Mouse (Mus musculus) kidney, embryonic 15.5 days (tissue): ENCODE results near the gene Tesk2. TPM values are rescaled to one million over a fixed set of nuclear protein-coding genes. Genes with fewer than 3 reads are reported as not detected.

Experiments
- ATAC-seq: fragments of 200-750 bp; cut with Nextera tagmentation; replicated peaks from 2 replicates; pipeline ENCODE4 v1.8.0; 2017; ENCODE audit warnings: moderate TSS enrichment; ENCODE audit not compliant: low FRiP score
- H3K27ac ChIP-seq: fragments of 300-500 bp; sonication (generic); 2 replicates; pipeline ENCODE4 v1.5.1; 2015; ENCODE audit warnings: mild to moderate bottlenecking, inconsistent platforms
- H3K27me3 ChIP-seq: fragments of 300-500 bp; sonication (generic); 2 replicates; pipeline ENCODE4 v1.6.1; 2015; ENCODE audit warnings: inconsistent platforms
- H3K36me3 ChIP-seq: fragments of 300-500 bp; sonication (generic); 2 replicates; pipeline ENCODE4 v1.6.1; 2015; ENCODE audit warnings: inconsistent platforms
- H3K4me1 ChIP-seq: fragments of 300-500 bp; sonication (generic); 2 replicates; pipeline ENCODE4 v1.6.1; 2015; ENCODE audit warnings: inconsistent platforms
- H3K4me2 ChIP-seq: fragments of 300-500 bp; sonication (generic); 2 replicates; pipeline ENCODE4 v1.6.1; 2015; ENCODE audit warnings: moderate library complexity, mild to moderate bottlenecking, inconsistent platforms
- H3K4me3 ChIP-seq: fragments of 300-500 bp; sonication (generic); replicated peaks from 2 replicates; pipeline ENCODE4 v1.5.1; 2015; ENCODE audit warnings: mild to moderate bottlenecking, inconsistent platforms
- H3K9ac ChIP-seq: fragments of 300-500 bp; sonication (generic); 2 replicates; pipeline ENCODE4 v1.6.1; 2015; ENCODE audit warnings: mild to moderate bottlenecking, inconsistent platforms
- H3K9me3 ChIP-seq: fragments of 300-500 bp; sonication (generic); replicated peaks from 2 replicates; pipeline ENCODE4 v1.6.1; 2016; ENCODE audit warnings: inconsistent platforms
- WGBS: fragments of 180-500 bp; shearing (Covaris S2); methylation state at CpG from one replicate; pipeline ENCODE4 v1.1.7; 2015; ENCODE audit warnings: mixed read lengths; 5-methylcytosine and 5-hydroxymethylcytosine counted together
- polyA plus RNA-seq: library from polyadenylated mRNA; unstranded; fragments of >200 nt; fragmentation: Nextera tagmentation; extraction: Ambion mirVana; gene quantifications from 2 replicates; pipeline ENCODE4 v1.2.1, GENCODE M21; 2015

Tesk2 gene
- polyA plus RNA-seq, 1 experiment from 2014 or later: 7.6 TPM

DNA sequence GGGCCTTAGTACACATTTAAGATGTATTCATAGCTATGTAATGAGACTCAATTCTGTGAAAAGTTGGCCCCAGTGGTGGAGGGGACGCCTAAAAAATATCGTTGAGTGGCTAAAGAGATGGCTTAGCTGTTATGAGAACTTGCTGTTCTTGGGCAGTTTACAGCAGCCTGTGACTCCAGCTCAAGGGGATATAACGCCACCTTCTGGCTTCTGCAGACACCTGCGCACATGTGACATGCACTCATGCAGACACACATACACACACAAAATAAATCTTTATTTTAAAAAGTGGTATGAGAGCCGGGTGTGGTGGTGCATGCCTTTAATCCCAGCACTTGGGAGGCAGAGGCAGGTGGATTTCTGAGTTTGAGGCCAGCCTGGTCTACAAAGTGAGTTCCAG, 55.6 kb downstream of the Tesk2 start:
- no peak for ATAC-seq
- WGBS: 93% methylated on average over 5 of the region's 5 CpGs
- H3K4me2 ChIP-seq: no peak overlapping the region
- no peaks in the 10 kb centered on the region for H3K9me3 ChIP-seq
- H3K27ac ChIP-seq: no peak overlapping the region
- H3K36me3 ChIP-seq: no peaks in the 10 kb centered on the region
- no peak overlapping the region for H3K4me3 ChIP-seq
- H3K27me3 ChIP-seq: no peaks in the 10 kb centered on the region
- no peak overlapping the region for H3K9ac ChIP-seq
- no peaks in the 10 kb centered on the region for H3K4me1 ChIP-seq

- no peaks in the 10 kb centered on the region for H3K36me3 ChIP-seq
- 87% methylated on average over 3 of the region's 3 CpGs for WGBS
- no peak overlapping the region for H3K9ac ChIP-seq
- ATAC-seq: no peak
- H3K4me1 ChIP-seq: no peaks in the 10 kb centered on the region
- H3K9me3 ChIP-seq: no peaks in the 10 kb centered on the region
- no peak overlapping the region for H3K27ac ChIP-seq
- no peak overlapping the region for H3K4me3 ChIP-seq
- H3K4me2 ChIP-seq: no peak overlapping the region
- no peaks in the 10 kb centered on the region for H3K27me3 ChIP-seq
Measured at GRCm38 (mm10) chr4:116777079-116777478, 56.3 kb downstream of the Tesk2 start.

- H3K4me1 ChIP-seq: no peaks in the 10 kb centered on the region
- no peaks in the 10 kb centered on the region for H3K27me3 ChIP-seq
- 66% methylated on average over 2 of the region's 2 CpGs for WGBS
- H3K36me3 ChIP-seq: no peaks in the 10 kb centered on the region
- H3K9me3 ChIP-seq: no peaks in the 10 kb centered on the region
- no peak overlapping the region for H3K4me2 ChIP-seq
- no peak overlapping the region for H3K4me3 ChIP-seq
- ATAC-seq: no peak
- H3K27ac ChIP-seq: no peak overlapping the region
- no peak overlapping the region for H3K9ac ChIP-seq
Measured at GRCm38 (mm10) chr4:116780541-116780940, 59.8 kb downstream of the Tesk2 start.

- WGBS: 31% methylated on average over 2 of the region's 2 CpGs
Measured at GRCm38 (mm10) chr4:116781366-116781765, 60.6 kb downstream of the Tesk2 start.

GRCm38 (mm10) chr4:116782171-116782570, 61.4 kb downstream of the Tesk2 start:
- H3K4me3 ChIP-seq: no peak overlapping the region
- 26% methylated on average over 8 of the region's 8 CpGs for WGBS
- ATAC-seq: no peak
- no peaks in the 10 kb centered on the region for H3K36me3 ChIP-seq
- no peaks in the 10 kb centered on the region for H3K9me3 ChIP-seq
- H3K27me3 ChIP-seq: no peaks in the 10 kb centered on the region
- H3K9ac ChIP-seq: no peak overlapping the region
- H3K27ac ChIP-seq: no peak overlapping the region
- H3K4me2 ChIP-seq: no peak overlapping the region
- no peaks in the 10 kb centered on the region for H3K4me1 ChIP-seq

More at GRCm38 (mm10) chr4:116781366-116781765, 60.6 kb downstream of the Tesk2 start:
- no peak overlapping the region for H3K27ac ChIP-seq
- H3K36me3 ChIP-seq: no peaks in the 10 kb centered on the region
- ATAC-seq: no peak
- no peaks in the 10 kb centered on the region for H3K9me3 ChIP-seq
- no peak overlapping the region for H3K4me2 ChIP-seq
- H3K4me1 ChIP-seq: no peaks in the 10 kb centered on the region
- no peak overlapping the region for H3K4me3 ChIP-seq
- no peak overlapping the region for H3K9ac ChIP-seq
- no peaks in the 10 kb centered on the region for H3K27me3 ChIP-seq

GRCm38 (mm10) chr4:116786587-116786986, 65.8 kb downstream of the Tesk2 start:
- H3K9ac ChIP-seq: no peak overlapping the region
- no peaks in the 10 kb centered on the region for H3K36me3 ChIP-seq
- no peak for ATAC-seq
- no peaks in the 10 kb centered on the region for H3K27me3 ChIP-seq
- WGBS: 93% methylated on average over 1 of the region's 1 CpGs
- no peak overlapping the region for H3K4me2 ChIP-seq
- no peak overlapping the region for H3K4me3 ChIP-seq
- H3K9me3 ChIP-seq: no peaks in the 10 kb centered on the region
- H3K4me1 ChIP-seq: no peaks in the 10 kb centered on the region
- no peak overlapping the region for H3K27ac ChIP-seq

GRCm38 (mm10) chr4:116787985-116788760, 67.4 kb downstream of the Tesk2 start:
- no peaks in the 10 kb centered on the region for H3K36me3 ChIP-seq
- H3K4me1 ChIP-seq: no peaks in the 10 kb centered on the region
- H3K9ac ChIP-seq: no peak overlapping the region
- no peak overlapping the region for H3K4me2 ChIP-seq
- H3K9me3 ChIP-seq: no peaks in the 10 kb centered on the region
- H3K27me3 ChIP-seq: no peaks in the 10 kb centered on the region
- H3K4me3 ChIP-seq: no peak overlapping the region
- WGBS: 40% methylated on average over 7 of the region's 7 CpGs
- no peak for ATAC-seq
- no peak overlapping the region for H3K27ac ChIP-seq

DNA sequence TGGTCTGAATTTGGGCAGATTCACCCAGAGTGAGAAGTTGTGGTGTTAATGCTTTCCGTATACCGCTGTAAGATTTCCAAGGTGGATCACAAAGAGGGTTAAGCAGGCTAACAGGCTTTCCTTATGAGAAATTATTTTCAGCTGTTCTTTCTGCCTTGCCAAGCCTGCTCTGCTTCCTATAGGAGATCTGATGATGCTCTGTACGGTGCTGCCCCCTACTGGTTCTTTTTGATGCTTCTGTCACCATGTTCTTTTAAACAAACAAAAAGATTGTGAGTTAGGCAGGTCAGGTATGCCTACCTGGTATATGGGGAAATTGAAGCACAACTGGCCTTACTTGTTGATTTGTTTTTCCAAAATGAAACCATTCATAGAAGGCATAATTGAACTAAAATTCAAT, 68.2 kb downstream of the Tesk2 start:
- no peak overlapping the region for H3K4me3 ChIP-seq
- H3K9ac ChIP-seq: no peak overlapping the region
- peak; percentile 58 for ATAC-seq
- H3K27me3 ChIP-seq: no peaks in the 10 kb centered on the region
- H3K27ac ChIP-seq: no peak overlapping the region
- H3K4me2 ChIP-seq: no peak overlapping the region
- H3K36me3 ChIP-seq: no peaks in the 10 kb centered on the region
- no peaks in the 10 kb centered on the region for H3K9me3 ChIP-seq
- WGBS: 14% methylated on average over 3 of the region's 3 CpGs
- no peaks in the 10 kb centered on the region for H3K4me1 ChIP-seq

GRCm38 (mm10) chr4:116792453-116792852, 71.7 kb downstream of the Tesk2 start:
- Histone ChIP-seq H3K4me3 (no peak overlapping the region), H3K27me3 (no peaks in the 10 kb centered on the region), H3K9me3 (no peaks in the 10 kb centered on the region)

DNA sequence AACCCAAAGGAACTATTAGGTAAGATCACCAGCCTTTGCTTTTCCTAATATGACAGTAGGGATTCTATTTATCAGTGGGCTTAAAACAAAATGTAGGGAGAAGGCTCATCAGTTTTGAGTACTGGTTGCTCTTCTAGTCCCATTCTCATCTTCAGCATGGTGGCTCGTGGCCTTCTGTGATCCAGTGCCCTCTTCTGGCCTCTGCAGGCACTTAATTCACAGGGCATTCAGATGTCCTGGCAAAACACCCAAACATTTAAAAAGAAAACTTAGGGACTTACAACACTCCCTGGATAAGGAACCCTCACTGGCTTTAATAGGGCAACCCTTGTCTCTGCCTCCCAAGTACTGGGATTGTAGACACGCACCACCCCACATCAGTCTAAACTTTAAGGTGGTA, 73.5 kb downstream of the Tesk2 start:
- Histone ChIP-seq H3K36me3 (no peaks in the 10 kb centered on the region), H3K4me1 (no peaks in the 10 kb centered on the region), H3K27ac (no peak overlapping the region), H3K9me3 (no peaks in the 10 kb centered on the region), H3K27me3 (no peaks in the 10 kb centered on the region), H3K4me3 (no peak overlapping the region), H3K4me2 (no peak overlapping the region), H3K9ac (no peak overlapping the region)
- WGBS: 71% methylated on average over 2 of the region's 2 CpGs
- ATAC-seq: no peak

More at GRCm38 (mm10) chr4:116792453-116792852, 71.7 kb downstream of the Tesk2 start:
- Histone ChIP-seq H3K36me3 (no peaks in the 10 kb centered on the region), H3K4me2 (no peak overlapping the region), H3K9ac (no peak overlapping the region), H3K4me1 (no peaks in the 10 kb centered on the region), H3K27ac (no peak overlapping the region)
- ATAC-seq: no peak
- 86% methylated on average over 8 of the region's 8 CpGs for WGBS

- H3K9ac ChIP-seq: no peak overlapping the region
Measured at GRCm38 (mm10) chr4:116796442-116797110, 75.8 kb downstream of the Tesk2 start.

GRCm38 (mm10) chr4:116799901-116800300, 79.2 kb downstream of the Tesk2 start:
- Histone ChIP-seq H3K27ac (no peak overlapping the region), H3K4me3 (no peak overlapping the region), H3K9me3 (no peaks in the 10 kb centered on the region), H3K36me3 (peaks cover 38% of the 10 kb centered on the region), H3K4me2 (no peak overlapping the region), H3K9ac (no peak overlapping the region), H3K27me3 (no peaks in the 10 kb centered on the region), H3K4me1 (no peaks in the 10 kb centered on the region)
- ATAC-seq: no peak
- 44% methylated on average over 5 of the region's 5 CpGs for WGBS

More at GRCm38 (mm10) chr4:116796442-116797110, 75.8 kb downstream of the Tesk2 start:
- Histone ChIP-seq H3K4me3 (no peak overlapping the region), H3K27me3 (no peaks in the 10 kb centered on the region), H3K27ac (no peak overlapping the region), H3K4me2 (no peak overlapping the region), H3K36me3 (peaks cover 4% of the 10 kb centered on the region; the same call in 1 of the 2 replicates), H3K9me3 (no peaks in the 10 kb centered on the region), H3K4me1 (no peaks in the 10 kb centered on the region)
- no peak for ATAC-seq
- WGBS: 56% methylated on average over 1 of the region's 1 CpGs
